Mouse (Mus musculus) layer of hippocampus, adult 9-11 months (tissue): ENCODE results near the gene Tmem19.
A peak's percentile ranks its signal among the peaks of the same experiment; 100 is the strongest.

ENCODE experiments used
- DNase-seq: peaks from one replicate; pipeline ENCODE4 v3.0.0; 2022

Tmem19 gene

DNA sequence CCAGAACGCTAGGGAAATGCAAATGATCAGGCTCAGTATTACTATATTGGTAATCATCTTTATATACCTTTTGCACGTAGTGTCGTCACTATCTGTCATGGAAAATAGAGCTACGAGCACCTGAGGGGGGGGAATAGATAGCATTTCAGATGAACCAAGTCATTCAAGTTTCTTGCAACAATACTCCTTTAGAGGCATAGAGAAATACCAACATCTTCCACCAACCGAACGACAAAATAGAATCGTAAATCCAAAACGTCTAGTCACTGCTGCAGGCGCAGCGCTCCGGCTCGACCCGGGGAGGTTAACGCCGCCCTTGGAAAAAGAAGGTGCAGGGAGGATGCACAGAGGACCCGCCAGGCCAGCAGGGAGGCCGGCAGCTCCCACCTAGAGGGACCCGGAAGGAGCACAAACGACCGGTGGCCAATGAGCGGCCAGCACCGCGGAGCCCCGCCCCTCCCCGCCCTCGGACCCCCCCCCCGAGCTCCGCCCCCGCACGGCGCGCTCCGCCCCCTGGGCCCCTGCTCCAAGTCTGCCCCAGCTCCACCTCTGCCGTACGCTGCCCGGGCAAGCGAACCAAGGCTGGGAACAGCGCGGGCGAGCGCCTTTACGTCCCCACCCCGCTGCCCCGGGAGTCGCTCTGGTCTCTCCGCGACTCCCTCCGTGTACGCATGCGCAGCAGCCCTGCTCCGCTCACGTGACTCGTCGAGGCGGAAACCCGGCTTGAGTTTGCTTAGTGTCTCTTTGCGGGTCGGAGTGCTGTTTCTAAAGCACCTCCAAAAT lies at the start of gene Tmem19:
Gene Tmem19 (minus strand): TSS at position 662 of the 783 bp plus-strand sequence.
- DNase-seq: peak; percentile 97

DNA sequence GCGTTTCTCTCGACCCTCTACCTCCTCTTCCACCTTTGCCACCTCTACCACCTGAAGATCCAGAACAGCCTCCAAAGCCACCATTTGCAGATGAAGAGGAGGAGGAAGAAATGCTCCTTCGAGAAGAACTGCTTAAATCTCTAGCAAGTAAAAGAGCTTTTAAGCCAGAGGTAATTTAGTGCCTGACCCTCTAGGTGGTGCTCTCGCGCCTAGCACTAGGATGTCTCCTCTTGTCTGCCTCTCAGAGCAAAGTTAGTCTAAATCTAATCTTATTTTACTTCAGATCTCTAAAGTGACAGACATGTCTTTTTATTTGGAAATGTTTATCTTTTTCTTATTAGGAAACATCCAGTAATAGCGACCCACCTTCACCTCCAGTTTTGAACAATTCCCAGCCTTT lies 44.1 kb upstream of the Tmem19 start:
- peak; percentile 18 for DNase-seq

DNA sequence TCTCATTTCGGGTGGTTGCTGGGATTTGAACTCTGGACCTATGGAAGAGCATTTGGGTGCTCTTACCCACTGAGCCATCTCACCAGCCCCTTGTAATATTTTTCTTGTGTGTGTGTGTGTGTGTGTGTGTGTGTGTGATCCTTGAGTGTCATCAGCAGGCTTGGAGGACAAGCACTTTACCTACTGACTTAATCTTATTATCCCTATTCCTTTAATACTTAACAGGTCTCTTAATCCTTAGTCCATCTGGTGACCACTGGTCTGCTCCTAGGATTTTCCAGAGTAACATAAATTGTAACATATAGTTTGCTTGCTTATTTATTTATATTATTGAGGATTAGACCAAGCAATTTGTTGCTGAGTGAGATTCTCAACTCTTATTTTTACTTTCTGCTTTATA lies 29.6 kb upstream of the Tmem19 start:
- no peak for DNase-seq

GRCm38 (mm10) chr10:115391076-115391475 lies 28.8 kb upstream of the Tmem19 start:
- DNase-seq: no peak

- DNase-seq: no peak
These were observed 25.6 kb upstream of the Tmem19 start for GRCm38 (mm10) chr10:115387891-115388290.

- peak; percentile 37 for DNase-seq
These were observed 23.0 kb upstream of the Tmem19 start for GRCm38 (mm10) chr10:115385018-115386002.

DNA sequence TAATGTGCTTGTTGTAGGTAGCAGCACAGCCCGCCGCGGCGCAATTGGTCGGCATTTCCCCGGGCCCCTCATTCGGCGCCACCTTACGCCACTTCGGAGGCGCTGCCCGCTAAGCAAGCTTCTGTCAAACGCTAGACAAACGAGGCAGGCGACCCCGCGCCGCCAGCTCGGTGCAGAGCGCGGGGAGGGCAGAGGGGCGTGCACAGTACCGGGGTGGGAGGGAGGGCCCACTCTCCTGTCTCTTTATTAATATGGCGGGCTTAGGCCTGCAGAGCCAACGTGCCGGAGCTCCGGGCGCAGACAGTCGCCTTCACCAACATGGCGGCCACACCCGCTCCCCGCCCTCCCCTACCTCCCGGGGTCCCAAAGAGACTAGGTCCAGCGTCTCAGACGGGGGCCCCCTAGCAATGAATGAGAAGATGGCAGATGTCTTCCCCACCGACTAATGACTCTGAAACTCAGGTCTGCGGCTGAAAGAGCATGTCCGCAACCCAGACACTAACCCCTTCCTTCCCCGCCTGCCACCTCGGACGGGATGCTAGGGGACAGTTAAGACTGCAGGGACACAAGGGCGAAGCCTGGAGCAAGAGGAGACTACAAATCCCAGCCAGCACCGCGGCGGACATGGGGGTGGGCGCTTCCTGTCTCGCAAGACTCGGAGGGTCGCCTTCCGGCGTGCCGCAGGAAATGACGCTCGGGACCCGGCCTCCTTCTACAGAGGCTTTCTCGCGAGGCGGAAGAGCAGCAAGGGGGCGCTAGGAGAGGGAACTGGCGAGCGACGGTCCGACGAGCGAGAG lies 22.1 kb upstream of the Tmem19 start, which contains the start of the genes Thap2 and Zfc3h1:
Gene Thap2 (minus strand): TSS at position 223 of the 797 bp plus-strand sequence.
Gene Zfc3h1 (plus strand): TSS at position 739 of the 797 bp plus-strand sequence.
- peak; percentile 99 for DNase-seq

DNA sequence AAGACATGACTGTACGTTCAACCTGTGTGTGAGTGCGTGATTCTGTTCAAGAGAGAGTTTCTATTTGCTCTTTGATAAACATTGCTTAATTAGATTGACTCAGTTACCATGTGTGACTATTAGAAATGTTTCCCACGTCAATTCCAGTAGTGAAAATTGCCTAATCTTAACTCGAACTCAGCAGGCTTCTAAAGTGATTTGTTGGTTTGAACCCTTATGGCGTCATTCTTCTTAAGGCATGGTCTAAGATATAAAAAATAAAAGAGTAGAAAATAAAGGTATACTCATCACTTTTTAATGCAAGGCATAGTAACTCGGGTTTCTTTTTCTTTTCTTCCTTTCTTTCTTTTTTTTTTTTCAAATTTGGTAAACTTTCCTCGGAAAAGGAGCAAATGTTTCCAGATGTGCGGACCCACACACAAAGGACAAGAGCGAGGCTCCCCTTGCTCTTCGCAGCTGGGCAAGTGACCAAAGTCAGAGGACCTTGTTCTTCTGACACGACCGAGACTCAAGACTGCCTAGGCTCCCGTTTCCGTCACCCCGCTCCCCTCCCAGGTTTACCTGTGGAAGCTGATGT lies 21.4 kb upstream of the Tmem19 start:
- no peak for DNase-seq

- no peak for DNase-seq
These were observed 20.7 kb upstream of the Tmem19 start for GRCm38 (mm10) chr10:115382846-115383643.

GRCm38 (mm10) chr10:115381506-115382084 lies 19.3 kb upstream of the Tmem19 start:
- no peak for DNase-seq

- DNase-seq: no peak
These were observed 850 bp upstream of the Tmem19 start for GRCm38 (mm10) chr10:115363151-115363550.

DNA sequence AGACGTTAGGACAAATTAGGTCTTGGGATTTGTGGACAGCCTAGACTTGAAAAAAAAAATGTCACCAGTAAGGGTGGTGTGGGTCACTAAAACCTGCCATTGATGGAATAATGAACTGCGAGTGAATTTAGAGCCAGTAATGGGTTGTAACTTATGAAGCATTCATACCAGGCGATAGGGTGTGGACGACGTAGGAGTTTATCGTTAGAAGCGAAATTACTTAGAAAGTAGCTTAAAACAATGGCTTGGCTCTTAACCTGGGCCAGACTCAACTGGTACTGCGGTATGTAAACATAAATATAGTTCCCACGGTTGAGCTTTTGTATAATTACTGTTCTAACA lies 293 bp upstream of the Tmem19 start:
- no peak for DNase-seq

GRCm38 (mm10) chr10:115359066-115359465 lies 3.2 kb downstream of the Tmem19 start:
- no peak for DNase-seq

- no peak for DNase-seq
These were observed 3.9 kb downstream of the Tmem19 start for GRCm38 (mm10) chr10:115358216-115358919.

GRCm38 (mm10) chr10:115356106-115356505 lies 6.2 kb downstream of the Tmem19 start:
- no peak for DNase-seq

DNA sequence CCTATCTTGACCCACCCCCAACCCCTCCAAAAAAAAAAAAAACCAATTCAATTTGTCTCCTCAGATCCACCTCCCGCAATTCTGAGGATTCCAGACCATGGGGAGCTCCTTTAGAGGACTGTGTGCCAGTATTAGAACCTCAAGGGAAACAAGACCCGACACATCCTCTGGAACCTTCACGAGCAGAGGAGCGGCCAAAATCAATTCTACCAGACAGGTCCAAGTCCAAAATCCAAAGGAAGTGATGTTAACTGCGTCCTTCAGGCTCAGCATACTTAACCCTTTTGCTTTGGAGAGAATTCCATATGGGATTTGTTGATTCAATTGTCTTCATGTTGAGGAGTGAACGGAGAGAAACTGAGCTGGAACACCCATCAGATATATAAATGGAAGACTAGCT lies 7.3 kb downstream of the Tmem19 start:
- DNase-seq: no peak

- DNase-seq: no peak
These were observed 7.7 kb downstream of the Tmem19 start for GRCm38 (mm10) chr10:115354553-115354952.

DNA sequence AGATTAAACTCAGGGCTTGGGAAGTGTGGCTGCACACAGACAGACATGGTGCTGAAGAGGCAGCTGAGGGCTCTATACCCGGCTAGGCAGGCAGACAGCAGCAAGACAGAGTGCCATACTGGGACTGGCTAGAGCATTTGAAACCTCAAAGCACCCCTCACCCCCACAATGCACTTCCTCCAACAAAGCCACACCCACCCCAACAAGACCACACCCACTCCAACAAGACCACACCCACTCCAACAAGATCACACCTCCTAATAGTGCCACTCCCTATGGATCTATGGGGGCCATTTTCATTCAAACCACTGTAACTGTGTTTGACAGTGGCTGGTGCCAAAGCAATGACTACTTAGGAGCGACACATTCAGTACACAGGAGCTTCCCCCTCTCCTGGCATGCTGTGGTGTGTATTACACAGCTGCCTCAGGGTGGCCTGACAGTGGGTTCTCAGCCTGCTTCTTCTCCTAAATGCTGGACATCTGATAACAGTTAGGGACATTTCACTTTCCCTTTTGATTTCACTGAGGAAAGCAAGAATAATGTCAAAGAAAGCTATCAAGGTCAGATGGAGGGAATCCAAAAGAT lies 11.4 kb downstream of the Tmem19 start:
- DNase-seq: no peak

DNA sequence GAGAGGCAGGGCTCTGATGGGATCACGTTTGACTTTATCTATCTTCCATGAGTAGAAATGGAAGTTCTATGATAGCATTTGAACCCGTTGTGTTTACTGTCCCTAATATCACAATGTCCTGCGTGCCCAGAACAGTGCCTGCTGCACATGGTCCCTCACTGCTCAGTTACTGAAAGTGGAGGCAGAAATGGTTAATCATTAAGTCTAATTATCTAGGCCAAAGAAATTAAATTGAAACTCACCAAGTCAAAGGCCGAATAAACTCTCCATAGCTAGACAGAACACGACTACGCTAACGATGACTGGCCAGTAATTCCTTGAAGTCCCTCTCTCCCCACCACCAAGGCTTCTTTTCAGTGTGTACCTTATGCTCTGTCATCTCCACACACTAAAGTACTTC lies 12.8 kb downstream of the Tmem19 start:
- DNase-seq: no peak

GRCm38 (mm10) chr10:115349029-115349428 lies 13.3 kb downstream of the Tmem19 start:
- DNase-seq: no peak
